Mouse (Mus musculus) layer of hippocampus, postnatal 14 days (tissue): Measurements from ENCODE around the gene Hspa1l. TPM values are rescaled to one million over a fixed set of nuclear protein-coding genes. Genes with fewer than 3 reads are reported as not detected.
"Not testable (repeated sequence)": the region's sequence is repeated elsewhere in the genome, so short reads cannot be mapped to it uniquely, and the experiment has no call there.

Source experiments
- DNase-seq, 2 experiments: peaks; one replicate each; pipeline ENCODE4 v3.0.0; 2021 to 2022; ENCODE audit warnings: low spot score in 2 of 2, mixed read lengths in 1 of 2
- long read RNA-seq, 2 experiments: library from polyadenylated mRNA; stranded (forward); transcript quantifications; one replicate each; pipeline ENCODE4 v2.0.0; 2021
- total RNA-seq, 2 experiments: library from RNA; stranded (reverse); gene quantifications; 2 replicates each; pipeline ENCODE4 v1.2.3; 2021

Hspa1l gene
- total RNA-seq = under 1 TPM; 0.38 to 0.44 TPM
- long read RNA-seq, experiment 1 = 0 reads
- long read RNA-seq, experiment 2, partial matches to known transcripts = 0 of 1 reads
- long read RNA-seq, experiment 2, other reads (novel, unspliced or antisense) = 1 of 1 reads

DNA sequence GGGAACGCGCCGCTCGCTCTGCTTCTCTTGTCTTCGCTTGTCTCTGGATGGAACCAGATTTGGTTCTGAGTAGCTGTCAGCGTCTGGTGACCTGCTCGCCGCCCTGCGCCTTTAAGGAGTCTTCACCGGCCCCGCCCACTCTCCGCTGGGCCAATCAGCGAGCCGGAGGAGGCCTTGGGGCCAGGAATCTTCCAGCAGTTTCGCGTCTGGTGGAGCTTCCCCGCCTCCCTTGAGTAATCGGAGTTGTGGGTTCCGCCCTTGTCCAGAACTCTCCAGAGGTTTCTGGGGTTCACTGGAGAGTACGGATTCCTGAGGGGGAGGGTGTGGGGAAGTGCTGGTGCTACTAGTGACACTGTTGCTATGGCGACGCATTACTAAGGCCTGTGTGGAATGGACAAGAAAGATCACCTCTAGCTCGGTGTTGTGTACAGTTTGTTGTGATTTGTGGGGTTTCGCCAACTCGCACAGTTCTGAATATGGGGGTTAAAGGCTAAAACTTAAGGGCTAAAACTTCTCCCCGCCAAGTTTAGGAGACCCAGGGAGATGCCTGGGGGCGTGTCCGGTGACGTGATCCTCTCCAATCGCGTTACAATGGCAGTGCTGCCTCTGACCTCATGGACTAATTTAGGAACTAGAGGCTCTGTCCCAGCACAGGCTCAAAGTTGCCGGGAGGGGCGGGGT lies at the start of gene Hspa1l, which contains the start of gene Hspa1a:
Hspa1l (plus strand) TSS at position 635 of the 681 bp plus-strand sequence.
Hspa1a (minus strand) TSS at position 88 of the 681 bp plus-strand sequence.
- DNase-seq = peak; percentile 68 to 77

DNA sequence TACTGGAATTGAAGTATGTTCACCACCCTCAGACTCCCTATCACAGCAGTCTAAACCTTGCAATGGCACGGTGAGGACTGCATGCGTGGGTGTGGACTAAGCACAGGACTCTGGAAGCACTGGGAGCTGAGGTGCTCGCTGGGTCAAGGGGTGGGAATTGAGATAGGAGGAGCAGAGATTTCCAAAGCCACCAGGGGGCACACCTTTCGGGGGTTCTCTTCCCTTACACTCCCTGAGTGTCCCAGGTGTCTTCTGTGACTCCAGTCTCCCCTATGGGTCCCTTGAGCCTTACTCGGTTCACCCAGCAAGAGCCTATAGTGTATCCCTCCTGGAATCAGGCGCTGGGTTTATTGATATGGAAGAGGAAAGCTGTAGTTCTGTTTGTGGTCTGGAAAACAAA lies 49.6 kb upstream of the Hspa1l start:
- no peak for DNase-seq

- DNase-seq = no peak
Measured at GRCm38 (mm10) chr17:34924258-34924657, 48.2 kb upstream of the Hspa1l start.

- DNase-seq = no peak
Measured at GRCm38 (mm10) chr17:34927306-34928019, 45.0 kb upstream of the Hspa1l start.

DNA sequence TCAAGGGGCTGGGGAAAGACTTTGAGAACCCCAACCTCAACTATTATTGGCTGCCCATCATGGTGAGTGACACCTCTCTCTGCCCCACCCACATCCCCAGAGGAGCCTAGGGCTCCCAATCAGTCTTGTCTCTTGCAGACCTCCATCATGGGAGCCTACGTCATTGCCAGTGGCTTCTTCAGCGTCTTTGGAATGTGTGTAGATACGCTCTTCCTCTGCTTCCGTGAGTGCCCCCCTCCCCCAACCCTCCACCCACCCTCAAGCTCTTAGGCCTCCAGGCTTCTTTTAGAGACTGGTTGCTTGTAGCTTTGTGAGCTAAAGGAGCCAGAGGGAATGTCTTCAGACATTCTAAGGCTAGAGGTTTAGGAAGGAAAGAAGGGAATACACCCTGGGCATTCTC lies 43.7 kb upstream of the Hspa1l start:
- DNase-seq = no peak

DNA sequence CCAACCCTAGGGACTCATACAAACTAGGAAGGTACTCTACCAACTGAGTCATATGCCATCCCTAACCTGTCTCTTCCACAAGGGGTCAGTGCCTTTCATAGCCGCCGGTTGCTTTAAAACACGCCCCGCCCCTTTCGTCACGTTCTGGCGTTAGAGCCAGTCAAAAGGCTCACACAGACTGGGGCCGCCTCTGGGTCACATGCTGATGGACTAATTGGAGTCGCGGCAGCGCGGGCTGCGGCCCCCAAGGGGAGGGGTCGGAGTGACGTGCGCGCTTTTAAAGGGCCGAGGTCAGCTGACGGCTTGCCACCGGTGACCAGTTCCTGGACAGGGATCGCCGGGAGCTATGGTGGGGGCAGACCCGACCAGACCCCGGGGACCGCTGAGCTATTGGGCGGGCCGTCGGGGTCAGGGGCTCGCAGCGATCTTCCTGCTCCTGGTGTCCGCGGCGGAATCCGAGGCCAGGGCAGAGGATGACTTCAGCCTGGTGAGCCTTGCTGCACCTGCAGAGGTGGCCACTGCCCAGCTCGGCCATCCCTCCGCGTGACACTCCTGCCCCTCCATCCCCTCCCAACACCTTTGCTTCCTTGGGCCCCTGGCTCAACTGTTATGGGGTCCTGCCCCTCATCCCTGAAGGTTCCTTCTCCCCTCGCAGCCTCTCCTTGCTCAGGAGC lies 41.3 kb upstream of the Hspa1l start, which contains the start of gene Neu1:
Neu1 (plus strand) TSS at position 193 of the 674 bp plus-strand sequence.
- peak; percentile 95 to 99 for DNase-seq

GRCm38 (mm10) chr17:34931735-34932098 lies 40.8 kb upstream of the Hspa1l start:
- no peak for DNase-seq

DNA sequence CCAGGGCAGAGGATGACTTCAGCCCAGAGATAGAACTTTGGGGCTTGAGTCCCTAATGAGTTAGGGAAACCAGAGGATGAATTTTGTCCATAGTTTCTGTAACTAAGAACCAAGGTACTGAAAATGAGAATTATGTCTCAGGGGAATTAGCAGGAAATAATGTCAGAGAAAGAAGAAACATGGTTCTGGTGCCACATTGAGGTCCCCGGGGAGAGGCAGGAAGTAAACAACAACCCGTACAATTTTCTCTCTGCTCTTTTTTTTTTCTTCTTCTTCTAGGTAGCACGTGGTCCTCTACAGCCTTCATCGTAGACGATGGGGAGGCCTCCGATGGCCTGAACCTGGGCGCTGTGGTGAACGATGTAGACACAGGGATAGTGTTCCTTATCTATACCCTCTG lies 40.2 kb upstream of the Hspa1l start:
- no peak for DNase-seq

DNA sequence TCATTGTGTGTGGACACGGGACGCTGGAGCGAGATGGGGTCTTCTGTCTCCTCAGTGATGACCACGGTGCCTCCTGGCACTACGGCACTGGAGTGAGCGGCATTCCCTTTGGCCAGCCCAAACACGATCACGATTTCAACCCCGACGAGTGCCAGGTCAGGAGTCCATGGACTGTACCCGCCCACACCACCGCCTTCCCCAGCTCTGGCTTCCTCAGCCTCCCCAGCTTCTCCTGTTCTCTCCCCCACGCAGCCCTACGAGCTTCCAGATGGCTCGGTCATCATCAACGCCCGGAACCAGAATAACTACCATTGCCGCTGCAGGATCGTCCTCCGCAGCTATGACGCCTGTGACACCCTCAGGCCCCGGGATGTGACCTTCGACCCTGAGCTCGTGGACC lies 38.5 kb upstream of the Hspa1l start:
- DNase-seq = no peak

DNA sequence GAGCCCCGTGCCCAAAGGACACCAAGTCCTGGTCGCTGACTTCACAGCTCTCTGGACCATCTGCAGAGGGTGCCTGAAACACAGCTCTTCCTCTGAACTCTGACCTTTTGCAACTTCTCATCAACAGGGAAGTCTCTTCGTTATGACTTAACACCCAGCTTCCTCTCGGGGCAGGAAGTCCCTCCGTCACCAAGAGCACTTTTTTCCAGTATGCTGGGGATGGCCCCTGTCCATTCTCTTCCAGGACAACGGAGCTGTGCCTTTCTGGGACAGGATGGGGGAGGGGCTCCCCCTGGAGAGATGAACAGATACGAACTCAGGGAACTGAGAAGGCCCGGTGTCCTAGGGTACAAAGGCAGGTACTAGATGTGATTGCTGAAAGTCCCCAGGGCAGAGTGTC lies 37.7 kb upstream of the Hspa1l start:
- no peak for DNase-seq

GRCm38 (mm10) chr17:34937960-34938505 lies 34.5 kb upstream of the Hspa1l start:
- DNase-seq = no peak

- DNase-seq = no peak
Measured at GRCm38 (mm10) chr17:34941344-34942041, 31.0 kb upstream of the Hspa1l start.

- DNase-seq = no peak
Measured at GRCm38 (mm10) chr17:34943128-34943815, 29.2 kb upstream of the Hspa1l start.

DNA sequence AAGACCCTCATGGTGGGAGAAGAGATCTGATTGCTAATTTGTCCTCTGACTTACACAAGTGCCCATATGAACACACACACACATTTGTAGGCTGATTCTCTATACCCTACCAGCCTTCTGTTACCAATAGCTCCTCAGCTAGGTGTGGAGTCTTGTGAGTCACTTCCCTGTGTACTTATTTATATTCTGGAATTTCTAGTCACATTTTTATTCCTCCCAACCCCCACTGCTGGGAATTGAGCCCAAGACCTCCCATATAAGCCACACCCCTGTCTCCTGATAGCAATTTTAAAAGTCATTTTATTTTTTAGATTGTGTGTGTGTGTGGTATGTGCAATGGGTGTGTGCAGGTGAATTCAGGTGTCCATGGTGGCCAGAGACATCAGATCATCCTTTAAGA lies 28.1 kb upstream of the Hspa1l start:
- no peak for DNase-seq

DNA sequence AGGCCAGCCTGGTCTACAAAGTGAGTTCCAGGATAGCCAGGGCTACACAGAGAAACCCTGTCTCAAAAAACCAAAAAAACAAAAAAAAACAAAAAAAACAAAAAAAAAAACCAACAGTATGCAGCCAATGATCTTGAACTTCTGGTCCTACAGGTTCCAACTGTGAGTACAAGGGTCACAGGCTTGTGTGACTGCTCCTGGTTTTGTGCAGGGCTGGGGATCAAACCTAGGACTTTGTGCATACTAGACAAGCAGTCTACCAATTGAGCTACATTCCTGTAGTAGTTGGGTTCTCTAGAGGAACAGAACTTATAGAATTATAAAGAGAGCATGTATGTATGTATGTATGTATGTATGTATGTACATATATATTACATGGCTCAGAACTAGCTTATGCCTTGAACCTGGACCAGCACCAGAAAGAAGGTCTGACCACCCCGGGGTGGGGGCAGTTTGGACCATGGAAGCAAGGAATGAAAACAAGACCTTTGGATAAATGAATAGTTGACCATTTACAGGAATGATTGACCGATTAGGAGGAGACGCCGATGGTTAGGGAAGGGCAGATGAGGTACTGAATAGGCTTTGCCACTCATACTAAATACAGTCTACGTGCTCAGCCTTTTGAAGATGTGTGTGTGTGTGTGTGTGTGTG lies 25.9 kb upstream of the Hspa1l start:
- no peak for DNase-seq

GRCm38 (mm10) chr17:34947606-34948005 lies 24.9 kb upstream of the Hspa1l start:
- no peak for DNase-seq

- DNase-seq = not testable (repeated sequence)
Measured at GRCm38 (mm10) chr17:34948721-34949552, 23.6 kb upstream of the Hspa1l start.

GRCm38 (mm10) chr17:34949553-34949969 lies 22.9 kb upstream of the Hspa1l start:
- no peak for DNase-seq
